Mouse (Mus musculus) Patski (cell line): ENCODE measurements around the gene Crat. TPM values are rescaled to one million over a fixed set of nuclear protein-coding genes. Genes with fewer than 3 reads are reported as not detected.

ENCODE experiments used
- ATAC-seq: fragments of 100-300 bp; one replicate; pipeline ENCODE4 v1.8.0; 2021
- CTCF ChIA-PET: fragments of 350-600 bp; sonication (Branson Sonifier 250); formaldehyde crosslinking; loops from one replicate; lab custom pipeline; 2022; ENCODE audit warnings: inconsistent platforms; lab: Charles Lee
- POLR2A ChIA-PET: fragments of 350-600 bp; sonication (Branson Sonifier 250); formaldehyde crosslinking; loops from one replicate; lab custom pipeline; 2022; ENCODE audit warnings: antibody characterized with exemption, inconsistent platforms; lab: Charles Lee
- DNase-seq: peaks from one replicate; pipeline ENCODE4 v3.0.0-alpha.2; 2011; ENCODE audit warnings: low read depth, low spot score
- H3K27me3 ChIP-seq: fragments of 371-371 bp; one replicate; pipeline ENCODE4 v1.5.1; 2021
- CTCF ChIP-seq: fragments of 100-300 bp; IDR thresholded peaks from one replicate; pipeline ENCODE4 v1.5.1; 2021
- in situ Hi-C: fragments of 300-500 bp; cut with MboI; formaldehyde crosslinking; loops from 3 replicates; pipeline ENCODE4 v1.11.1; 2018; ENCODE audit warnings: low pct_unique_long_range_greater_than_20kb, mixed read lengths
- polyA plus RNA-seq: library from polyadenylated mRNA; unstranded; gene quantifications from one replicate; pipeline ENCODE4 v1.2.3, GENCODE M21; 2021

The Crat gene
- polyA plus RNA-seq, 1 experiment from 2014 or later = 86.1 TPM

DNA sequence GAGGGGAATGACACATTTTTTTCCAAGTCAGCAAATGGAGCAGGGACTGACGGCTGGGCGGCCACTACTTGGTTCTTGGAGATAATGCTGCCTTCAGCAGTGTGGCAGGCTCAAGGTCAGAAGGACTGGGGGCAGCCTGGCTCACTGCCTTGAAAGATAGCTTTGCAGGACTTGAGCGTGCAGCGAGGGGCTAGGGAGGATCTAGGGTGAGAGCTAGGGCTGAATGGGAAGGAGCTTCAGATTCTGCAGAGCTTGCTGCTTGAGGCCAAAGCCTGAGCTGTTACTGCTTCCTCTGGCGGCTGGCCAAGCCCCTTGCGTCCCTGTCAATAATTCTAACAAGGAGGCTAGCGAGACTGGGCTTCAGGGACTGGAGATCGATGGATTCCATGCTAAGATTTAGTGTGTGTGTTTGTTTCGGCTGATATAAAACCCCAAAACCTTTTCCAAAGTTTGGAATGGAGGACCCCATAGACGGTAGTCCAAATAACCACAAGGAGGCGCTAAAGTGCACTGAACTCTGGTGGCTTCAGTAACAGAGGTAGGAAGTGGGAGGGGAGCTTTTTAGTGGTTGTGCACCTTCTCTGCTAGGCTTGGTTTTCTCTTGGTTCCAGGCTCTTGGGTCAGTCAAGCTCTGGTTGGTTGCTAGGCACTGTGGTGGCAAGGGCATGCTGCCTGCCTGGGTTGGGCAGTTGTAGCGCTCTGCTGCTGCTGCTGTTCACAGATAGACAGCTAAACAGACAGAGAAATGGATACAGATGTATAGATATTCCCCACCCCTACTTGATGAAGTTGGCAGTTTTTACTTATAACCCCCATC is 25.3 kb upstream of the Crat start:
- TF ChIP-seq CTCF = no peak
- ChIA-PET CTCF (interaction anchor here (0.6 to 8.3 kb wide), 16 partner anchors 18 to 488 kb away, joined by 3 to 131 read pairs (median 4); no protein-coding TSS in a partner anchor), POLR2A (interaction anchor here (0.7 to 3.3 kb wide), 15 partner anchors 13 to 354 kb away, joined by 3 to 25 read pairs (median 6); partner anchors contain the start of gene Ier5l)
- in situ Hi-C loops = no loop called here
- peak; percentile 81 for DNase-seq
- no peaks in the 10 kb centered on the region for H3K27me3 ChIP-seq
- peak; percentile 78 for ATAC-seq

DNA sequence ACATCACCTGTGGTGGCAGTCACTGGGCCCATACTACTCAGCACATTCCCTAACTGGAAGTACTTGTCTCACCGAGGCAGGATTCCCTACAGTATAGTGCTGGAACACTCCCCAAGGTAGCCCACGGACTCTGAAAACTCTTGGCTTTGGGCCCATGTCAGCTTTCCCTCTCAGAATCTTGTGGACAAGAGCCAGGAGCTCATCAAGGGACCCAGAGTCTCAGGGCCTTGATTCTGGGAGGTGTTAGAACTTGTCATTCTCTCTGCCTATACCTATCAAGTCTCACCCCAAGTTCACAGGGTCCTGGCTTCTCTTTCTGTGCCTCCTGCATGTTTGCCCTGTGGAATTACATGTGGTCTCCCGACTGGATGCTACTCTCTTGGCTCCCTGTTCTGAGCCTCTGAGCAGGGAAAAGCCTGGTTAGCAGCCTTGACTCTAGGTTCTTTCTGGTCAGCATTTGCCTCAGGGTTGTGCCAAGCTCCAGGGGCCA is 24.6 kb upstream of the Crat start:
- DNase-seq = no peak

DNA sequence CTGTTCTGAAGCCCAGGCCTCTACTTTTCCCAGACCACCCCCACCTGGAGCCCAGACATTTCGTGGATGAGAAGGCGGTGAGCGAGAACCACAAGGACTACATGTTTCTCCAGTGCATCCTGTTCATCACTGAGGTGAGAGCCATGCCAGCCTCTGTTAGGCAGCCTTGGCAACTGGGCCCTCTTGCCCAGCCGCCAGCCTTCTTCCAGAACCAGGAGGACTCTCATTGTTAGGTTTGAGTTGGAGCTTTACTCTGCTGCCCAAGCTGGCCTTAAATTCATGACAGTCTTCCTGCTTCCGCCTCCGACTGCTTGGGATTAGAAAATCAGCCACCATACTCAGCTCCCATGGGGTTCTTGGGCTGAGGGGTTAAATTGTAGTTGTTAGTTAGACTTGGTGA is 24.0 kb upstream of the Crat start:
- DNase-seq = no peak
- CTCF ChIA-PET = interaction anchor here (0.9 to 8.3 kb wide), 7 partner anchors 10 to 489 kb away, joined by 3 to 131 read pairs (median 4); no protein-coding TSS in a partner anchor
- ATAC-seq = no peak
- H3K27me3 ChIP-seq = no peaks in the 10 kb centered on the region
- no peak for TF ChIP-seq CTCF
- POLR2A ChIA-PET = interaction anchor here (0.6 to 3.3 kb wide), 10 partner anchors 20 to 347 kb away, joined by 3 to 25 read pairs (median 4); partner anchors contain the start of genes Crat, Cstad, Ier5l and Ptpa
- in situ Hi-C loops = loop anchor here (5.0 kb wide), 4 partner anchors 33 to 493 kb away; partner anchors contain the start of gene Ier5l

More for the DNA sequence above, 24.6 kb upstream of the Crat start:
- ATAC-seq = no peak
- TF ChIP-seq CTCF = no peak
- CTCF ChIA-PET = interaction anchor here (1.0 to 8.3 kb wide), 13 partner anchors 18 to 489 kb away, joined by 3 to 131 read pairs (median 4); no protein-coding TSS in a partner anchor
- H3K27me3 ChIP-seq = no peaks in the 10 kb centered on the region
- in situ Hi-C loops = no loop called here
- POLR2A ChIA-PET = interaction anchor here (0.7 to 3.3 kb wide), 10 partner anchors 19 to 355 kb away, joined by 3 to 25 read pairs (median 6); partner anchors contain the start of gene Ier5l

DNA sequence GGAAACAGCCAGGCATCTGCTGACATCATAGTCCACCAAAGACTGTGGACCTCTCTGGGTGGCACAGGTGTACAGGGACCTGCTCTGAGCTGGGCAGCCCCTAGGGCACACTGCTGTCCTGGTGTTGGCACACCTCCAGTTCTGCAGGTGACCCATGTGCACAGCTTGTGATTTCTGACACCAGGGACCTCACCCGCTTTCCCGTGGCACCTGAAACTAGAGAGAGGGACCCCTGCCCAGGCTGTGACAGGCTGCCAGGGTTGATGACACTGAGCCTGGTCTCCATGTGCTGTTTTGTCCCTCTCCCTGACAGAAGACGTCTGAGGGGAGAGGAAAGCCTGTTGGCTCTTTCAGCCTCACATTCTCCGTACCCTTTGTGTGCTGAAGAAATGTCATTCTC is 22.2 kb upstream of the Crat start:
- POLR2A ChIA-PET = interaction anchor here (0.6 to 2.1 kb wide), 3 partner anchors 32 to 353 kb away, joined by 3 to 4 read pairs (median 3); no protein-coding TSS in a partner anchor
- in situ Hi-C loops = loop anchor here (5.0 kb wide), 4 partner anchors 35 to 495 kb away; partner anchors contain the start of gene Ier5l
- CTCF ChIA-PET = interaction anchor here (0.7 to 8.3 kb wide), 4 partner anchors 30 to 357 kb away, joined by 3 to 131 read pairs (median 4); no protein-coding TSS in a partner anchor
- TF ChIP-seq CTCF = no peak
- no peaks in the 10 kb centered on the region for H3K27me3 ChIP-seq
- DNase-seq (no peak), ATAC-seq (no peak)

DNA sequence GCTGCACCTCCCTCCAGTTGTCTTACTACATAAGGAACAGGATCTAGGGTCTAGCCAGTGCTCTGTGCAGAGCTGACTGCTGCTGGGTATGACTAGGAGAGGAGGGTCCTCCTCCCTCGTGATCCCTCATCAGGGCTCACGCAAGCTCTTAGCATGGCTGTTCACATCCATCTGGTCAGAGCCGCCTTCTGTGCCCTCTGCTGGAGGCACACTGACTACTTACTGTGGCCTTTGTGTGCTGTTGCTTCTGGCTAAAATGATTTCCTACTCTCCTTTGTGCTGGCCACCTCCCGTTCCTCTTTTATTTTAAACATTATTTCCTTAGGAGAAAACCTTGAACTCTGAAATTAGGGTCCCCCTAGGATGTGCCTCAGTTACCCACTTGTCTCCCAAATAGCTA is 21.2 kb upstream of the Crat start:
- CTCF ChIA-PET = interaction anchor here (0.7 to 8.3 kb wide), 11 partner anchors 10 to 358 kb away, joined by 3 to 131 read pairs (median 4); no protein-coding TSS in a partner anchor
- POLR2A ChIA-PET = interaction anchor here (0.8 to 1.9 kb wide), 7 partner anchors 9 to 323 kb away, joined by 3 to 7 read pairs (median 4); no protein-coding TSS in a partner anchor
- H3K27me3 ChIP-seq = no peaks in the 10 kb centered on the region
- in situ Hi-C loops = loop anchor here (5.0 kb wide), 4 partner anchors 35 to 495 kb away; partner anchors contain the start of gene Ier5l
- no peak for TF ChIP-seq CTCF
- ATAC-seq = no peak
- DNase-seq = no peak

DNA sequence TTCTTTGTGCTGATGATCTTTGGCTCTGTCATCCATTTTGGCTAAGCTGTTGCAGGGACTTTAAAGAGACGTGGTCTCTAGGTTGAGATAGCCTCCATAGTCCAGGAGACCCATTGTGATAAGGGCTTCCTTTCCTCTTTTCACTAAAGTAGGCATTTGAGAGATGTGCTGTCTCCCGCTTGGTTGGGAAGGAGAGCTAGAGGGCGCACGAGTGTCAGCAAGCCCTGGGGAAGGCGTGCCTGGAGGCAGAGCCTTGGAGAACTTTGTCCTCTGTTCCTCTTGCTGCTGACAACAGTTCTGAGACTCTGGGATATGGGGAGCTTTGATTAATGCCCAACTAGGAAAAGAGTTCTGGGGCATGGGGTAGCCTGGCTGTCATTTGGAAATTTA is 20.5 kb upstream of the Crat start:
- in situ Hi-C loops = loop anchor here (5.0 kb wide), 4 partner anchors 36 to 496 kb away; partner anchors contain the start of gene Ier5l
- DNase-seq = no peak
- CTCF ChIA-PET = interaction anchor here (0.7 to 8.3 kb wide), 13 partner anchors 9 to 391 kb away, joined by 3 to 131 read pairs (median 4); no protein-coding TSS in a partner anchor

DNA sequence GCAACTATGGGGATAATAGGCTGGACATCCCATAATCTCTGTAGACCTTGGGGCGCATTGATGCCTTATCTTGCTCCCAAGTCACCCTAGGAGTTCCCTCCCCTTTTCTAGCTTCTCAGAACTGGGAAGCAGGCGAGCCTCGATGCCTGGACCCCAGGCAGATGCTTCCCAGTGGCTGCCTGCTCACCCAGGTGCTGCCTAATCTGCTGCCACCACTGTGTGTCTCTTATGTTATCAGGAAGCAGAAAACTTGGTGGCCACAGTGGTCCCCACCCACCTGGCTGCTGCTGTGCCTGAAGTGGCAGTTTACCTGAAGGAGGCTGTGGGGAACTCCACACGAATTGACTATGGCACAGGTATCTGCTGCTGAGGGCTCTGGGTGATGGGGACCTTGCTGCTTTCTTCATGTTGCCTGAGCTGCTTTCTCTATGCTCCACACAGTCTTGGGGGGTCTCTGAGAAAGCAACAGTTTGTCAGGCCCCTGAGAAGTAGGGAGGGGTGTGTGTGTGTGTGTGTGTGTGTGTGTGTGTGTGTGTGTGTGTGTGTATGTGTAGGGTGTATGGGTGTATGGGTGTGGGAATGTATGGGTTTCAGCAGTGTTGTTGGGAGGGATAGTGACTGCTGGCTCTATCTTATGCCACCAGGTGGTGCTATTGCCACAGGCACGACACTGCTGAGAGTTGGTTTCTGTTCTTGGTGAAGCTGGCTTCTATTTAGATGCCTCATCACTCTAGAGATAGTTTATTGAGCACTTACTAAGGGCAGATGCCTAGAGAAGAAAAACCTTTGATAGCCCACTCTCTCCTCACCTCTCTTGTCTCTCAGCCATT is 19.9 kb upstream of the Crat start:
- H3K27me3 ChIP-seq = no peaks in the 10 kb centered on the region
- POLR2A ChIA-PET = interaction anchor here (1.1 to 1.9 kb wide), 5 partner anchors 10 to 324 kb away, joined by 3 to 7 read pairs (median 4); no protein-coding TSS in a partner anchor
- DNase-seq (no peak), ATAC-seq (peak; percentile 48)
- in situ Hi-C loops = loop anchor here (5.0 kb wide), 4 partner anchors 37 to 497 kb away; partner anchors contain the start of gene Ier5l
- TF ChIP-seq CTCF = no peak
- CTCF ChIA-PET = interaction anchor here (0.7 to 8.3 kb wide), 13 partner anchors 8 to 392 kb away, joined by 3 to 131 read pairs (median 4); no protein-coding TSS in a partner anchor

More for the DNA sequence above, 20.5 kb upstream of the Crat start:
- no peaks in the 10 kb centered on the region for H3K27me3 ChIP-seq
- no peak for TF ChIP-seq CTCF
- POLR2A ChIA-PET = interaction anchor here (0.8 to 1.9 kb wide), 7 partner anchors 9 to 323 kb away, joined by 3 to 7 read pairs (median 4); no protein-coding TSS in a partner anchor
- ATAC-seq = no peak

DNA sequence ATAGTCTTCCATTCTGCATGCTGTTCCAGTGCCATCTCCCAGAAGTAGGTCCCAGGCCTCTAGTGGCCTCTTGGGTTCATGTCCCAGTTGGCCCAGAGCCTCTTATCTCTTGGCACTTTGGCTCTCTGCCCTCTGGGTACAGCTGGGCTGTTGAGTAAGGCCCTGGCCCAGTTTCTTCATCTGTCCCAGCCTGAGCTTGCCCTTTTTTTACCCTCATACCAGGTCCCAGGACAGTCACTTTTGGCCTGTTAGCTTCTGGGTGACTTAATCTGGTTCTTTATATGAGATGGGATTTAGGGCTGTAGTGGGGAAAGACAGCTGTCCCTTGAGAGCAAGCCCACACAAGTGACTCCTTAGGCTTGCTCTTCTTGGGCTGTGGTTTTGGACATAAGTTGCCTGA is 13.5 kb upstream of the Crat start:
- in situ Hi-C loops = no loop called here
- POLR2A ChIA-PET = no interaction called here
- CTCF ChIA-PET = interaction anchor here (1.0 to 1.5 kb wide), 2 partner anchors 28 to 365 kb away, joined by 3 to 4 read pairs; no protein-coding TSS in a partner anchor
- TF ChIP-seq CTCF = no peak
- H3K27me3 ChIP-seq = no peaks in the 10 kb centered on the region
- DNase-seq (no peak), ATAC-seq (no peak)

DNA sequence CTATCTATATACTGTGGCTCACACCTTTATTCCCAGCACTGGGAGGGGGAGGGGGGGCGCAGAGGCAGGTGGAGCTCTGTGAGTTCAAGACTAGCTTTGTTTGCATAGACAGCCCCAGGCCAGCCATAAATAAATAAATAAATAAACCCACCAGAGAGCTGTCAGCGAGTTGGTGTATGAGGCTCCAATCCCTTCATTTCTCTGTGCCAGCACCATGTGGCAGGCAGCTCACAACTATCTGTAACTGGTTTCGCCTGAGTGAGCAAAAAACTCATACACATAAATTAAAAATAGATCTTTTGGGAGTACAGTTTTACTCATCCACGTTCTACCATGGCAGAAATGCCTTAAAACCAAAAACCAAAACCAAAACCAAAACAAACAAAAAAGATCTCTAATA is 5.8 kb upstream of the Crat start:
- DNase-seq (no peak), ATAC-seq (no peak)
- CTCF ChIA-PET = interaction anchor here (1.1 kb wide), 1 partner anchor 16 kb away, joined by 3 read pairs; no protein-coding TSS in a partner anchor
- in situ Hi-C loops = no loop called here
- POLR2A ChIA-PET = interaction anchor here (1.0 to 1.7 kb wide), 2 partner anchors 12 to 26 kb away, joined by 3 read pairs; no protein-coding TSS in a partner anchor
- H3K27me3 ChIP-seq = no peaks in the 10 kb centered on the region
- no peak for TF ChIP-seq CTCF
